Mouse (Mus musculus) regulatory T cell (primary cell): ENCODE results near the gene Sec22a.

Source experiments
- in situ Hi-C: fragments of 300-600 bp; cut with MboI, MseI; formaldehyde crosslinking; loops from one replicate; pipeline ENCODE4 v1.15.1; 2025; ENCODE audit warnings: high pct_unique_total_duplicates

The Sec22a gene

GRCm38 (mm10) chr16:35363150-35364062 is at the start of gene Sec22a:
Gene Sec22a (minus strand): TSS chr16:35363918.
- in situ Hi-C loops = loop anchor here (25.0 kb wide), 1 partner anchor 699 kb away; the partner anchor contains the start of genes Ccdc58 and Fam162a

GRCm38 (mm10) chr16:35406706-35407105 is 43.0 kb upstream of the Sec22a start:
- in situ Hi-C loops = no loop called here

- in situ Hi-C loops = no loop called here
Measured at GRCm38 (mm10) chr16:35406166-35406565, 42.4 kb upstream of the Sec22a start.

GRCm38 (mm10) chr16:35405348-35406080 is 41.8 kb upstream of the Sec22a start:
- in situ Hi-C loops = no loop called here

- in situ Hi-C loops = no loop called here
Measured at GRCm38 (mm10) chr16:35404864-35405263, 41.1 kb upstream of the Sec22a start.

- in situ Hi-C loops = no loop called here
Measured at GRCm38 (mm10) chr16:35403891-35404290, 40.2 kb upstream of the Sec22a start.

GRCm38 (mm10) chr16:35403356-35403755 is 39.6 kb upstream of the Sec22a start:
- in situ Hi-C loops = no loop called here

GRCm38 (mm10) chr16:35392813-35393212 is 29.1 kb upstream of the Sec22a start:
- in situ Hi-C loops = no loop called here

- in situ Hi-C loops = no loop called here
Measured at GRCm38 (mm10) chr16:35385654-35386053, 21.9 kb upstream of the Sec22a start.

GRCm38 (mm10) chr16:35380048-35380447 is 16.3 kb upstream of the Sec22a start:
- in situ Hi-C loops = no loop called here

- in situ Hi-C loops = no loop called here
Measured at GRCm38 (mm10) chr16:35379344-35379743, 15.6 kb upstream of the Sec22a start.

- in situ Hi-C loops = loop anchor here (25.0 kb wide), 1 partner anchor 698 kb away; the partner anchor contains the start of genes Ccdc58 and Fam162a
Measured at GRCm38 (mm10) chr16:35364063-35364428, 328 bp upstream of the Sec22a start.

GRCm38 (mm10) chr16:35362221-35362620 is 1.5 kb downstream of the Sec22a start:
- in situ Hi-C loops = loop anchor here (25.0 kb wide), 1 partner anchor 700 kb away; the partner anchor contains the start of genes Ccdc58 and Fam162a

GRCm38 (mm10) chr16:35360593-35360992 is 3.1 kb downstream of the Sec22a start:
- in situ Hi-C loops = loop anchor here (25.0 kb wide), 1 partner anchor 702 kb away; the partner anchor contains the start of genes Ccdc58 and Fam162a

- in situ Hi-C loops = loop anchor here (25.0 kb wide), 1 partner anchor 705 kb away; the partner anchor contains the start of genes Ccdc58 and Fam162a
Measured at GRCm38 (mm10) chr16:35357449-35357848, 6.3 kb downstream of the Sec22a start.

- in situ Hi-C loops = no loop called here
Measured at GRCm38 (mm10) chr16:35330451-35330850, 33.3 kb downstream of the Sec22a start.

GRCm38 (mm10) chr16:35319773-35320172 is 43.9 kb downstream of the Sec22a start:
- in situ Hi-C loops = no loop called here

- in situ Hi-C loops = no loop called here
Measured at GRCm38 (mm10) chr16:35319335-35319734, 44.4 kb downstream of the Sec22a start.

- in situ Hi-C loops = no loop called here
Measured at GRCm38 (mm10) chr16:35318397-35318796, 45.3 kb downstream of the Sec22a start.

- in situ Hi-C loops = no loop called here
Measured at GRCm38 (mm10) chr16:35317460-35317859, 46.3 kb downstream of the Sec22a start.

- in situ Hi-C loops = no loop called here
Measured at GRCm38 (mm10) chr16:35316856-35317264, 46.9 kb downstream of the Sec22a start.

GRCm38 (mm10) chr16:35315496-35315895 is 48.2 kb downstream of the Sec22a start:
- in situ Hi-C loops = no loop called here
